Mouse (Mus musculus) bone marrow macrophage, adult 2 months (primary cell): ENCODE measurements around the gene Svs1.

Source experiments
- CTCF ChIP-seq: IDR thresholded peaks from 2 replicates; pipeline ENCODE4 v1.5.1; 2012; ENCODE audit warnings: low read depth, mild to moderate bottlenecking, low read length, moderate library complexity
- POLR2A ChIP-seq: IDR thresholded peaks from 2 replicates; pipeline ENCODE4 v1.6.1; 2012; ENCODE audit warnings: mild to moderate bottlenecking, low read depth, low read length, borderline replicate concordance

GRCm38 (mm10) chr6:49028708-49029107 is 42.0 kb downstream of the Svs1 start:
- no peak for TF ChIP-seq POLR2A
- no peak for TF ChIP-seq CTCF
